Mouse (Mus musculus) small intestine, adult 2 months (tissue): ENCODE data around the gene Mrps6. TPM values are rescaled to one million over a fixed set of nuclear protein-coding genes. Genes with fewer than 3 reads are reported as not detected.

Experiments used
- H3K27ac ChIP-seq: fragments of 200-500 bp; 2 replicates; pipeline ENCODE4 v1.5.1; 2012; ENCODE audit warnings: low read depth, low read length, control low read depth, inconsistent platforms; ENCODE audit not compliant: insufficient read depth
- H3K27me3 ChIP-seq: fragments of 200-500 bp; 2 replicates; pipeline ENCODE4 v1.6.1; 2012; ENCODE audit warnings: mild to moderate bottlenecking, moderate library complexity, low read length, inconsistent platforms; ENCODE audit not compliant: control insufficient read depth, insufficient read depth
- H3K36me3 ChIP-seq: fragments of 200-500 bp; 2 replicates; pipeline ENCODE4 v1.6.1; 2012; ENCODE audit warnings: mild to moderate bottlenecking, low read length, control low read depth, inconsistent platforms; ENCODE audit not compliant: control insufficient read depth, insufficient read depth
- H3K4me1 ChIP-seq: fragments of 200-500 bp; 2 replicates; pipeline ENCODE4 v1.6.1; 2012; ENCODE audit warnings: low read length, inconsistent platforms, mixed read lengths; ENCODE audit not compliant: control insufficient read depth, insufficient read depth, insufficient read length
- H3K4me3 ChIP-seq: fragments of 200-500 bp; 2 replicates; pipeline ENCODE4 v1.5.1; 2012; ENCODE audit warnings: low read depth, mild to moderate bottlenecking, control low read depth, inconsistent platforms, low read length, moderate library complexity
- CTCF ChIP-seq: fragments of 200-500 bp; IDR thresholded peaks from 2 replicates; pipeline ENCODE4 v1.5.1; 2012; ENCODE audit warnings: low read depth, mild to moderate bottlenecking, control low read depth, inconsistent platforms, low read length, moderate library complexity, mixed read lengths; ENCODE audit not compliant: insufficient replicate concordance, insufficient read length; ENCODE audit errors: extremely low read depth
- POLR2A ChIP-seq: fragments of 200-500 bp; IDR thresholded peaks from 2 replicates; pipeline ENCODE4 v1.6.1; 2012; ENCODE audit warnings: low read depth, mild to moderate bottlenecking, control low read depth, inconsistent platforms, low read length, moderate library complexity
- WGBS: fragments of 180-500 bp; shearing (Covaris S2); methylation state at CpG from one replicate; pipeline ENCODE4 v1.1.7; 2018; 5-methylcytosine and 5-hydroxymethylcytosine counted together
- polyA plus RNA-seq: library from polyadenylated mRNA; depleted of rRNA; stranded (reverse); fragments of >200 nt; gene quantifications from 2 replicates; pipeline ENCODE4 v1.2.3, GENCODE M21; 2012

The Mrps6 gene
- polyA plus RNA-seq, 1 experiment, result 6.9 TPM

DNA sequence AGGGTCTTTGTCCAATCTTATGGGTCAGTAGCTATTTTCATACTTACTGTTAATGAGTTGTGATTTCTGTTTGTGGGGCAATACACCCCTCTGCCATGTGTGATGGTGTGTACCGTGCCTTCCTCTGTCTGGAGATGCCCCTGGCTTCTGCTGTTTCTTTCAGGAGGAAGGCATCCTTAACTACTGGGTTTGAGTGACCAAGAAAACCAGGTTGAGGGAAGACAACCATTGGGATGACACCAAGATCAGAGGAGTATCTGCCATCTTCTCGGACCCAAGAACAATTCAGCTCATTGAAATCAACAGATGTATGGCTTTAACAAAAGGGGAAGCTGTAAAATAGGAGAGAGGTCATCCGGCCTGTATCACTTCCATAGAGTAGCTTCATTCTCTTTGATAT, 24.8 kb upstream of the Mrps6 start:
- Histone ChIP-seq H3K27ac (no peak overlapping the region), H3K36me3 (no peaks in the 10 kb centered on the region), H3K4me3 (no peak overlapping the region), H3K4me1 (peaks cover 7% of the 10 kb centered on the region; the same call in 1 of the 2 replicates), H3K27me3 (no peaks in the 10 kb centered on the region)
- 87% methylated on average over 3 of the region's 3 CpGs for WGBS
- TF ChIP-seq POLR2A (no peak), CTCF (no peak)

DNA sequence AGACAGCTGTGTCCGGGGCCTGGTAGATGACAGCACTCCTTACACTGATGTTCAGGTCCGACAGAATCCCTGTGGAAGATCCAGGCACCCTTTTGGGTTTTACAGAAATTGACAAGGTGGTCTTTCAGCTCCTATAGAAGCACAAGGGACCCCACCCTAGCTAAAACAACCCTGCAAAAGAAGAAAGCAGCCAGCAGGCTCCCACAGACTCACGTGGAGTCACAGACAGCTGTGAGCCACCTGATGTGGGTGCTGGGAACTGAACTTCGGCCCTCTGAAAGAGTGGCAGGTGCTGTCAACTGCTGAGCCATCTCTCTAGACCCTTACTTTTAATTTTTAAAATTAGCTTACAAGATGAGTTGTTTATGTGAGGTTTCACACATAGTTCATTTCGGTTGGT, 23.4 kb upstream of the Mrps6 start:
- 74% methylated on average over 5 of the region's 5 CpGs for WGBS
- peaks cover 13% of the 10 kb centered on the region for H3K4me1 ChIP-seq
- no peak overlapping the region for H3K27ac ChIP-seq
- no peaks in the 10 kb centered on the region for H3K27me3 ChIP-seq
- TF ChIP-seq POLR2A, result no peak
- no peak for TF ChIP-seq CTCF
- no peaks in the 10 kb centered on the region for H3K36me3 ChIP-seq
- H3K4me3 ChIP-seq, result no peak overlapping the region

DNA sequence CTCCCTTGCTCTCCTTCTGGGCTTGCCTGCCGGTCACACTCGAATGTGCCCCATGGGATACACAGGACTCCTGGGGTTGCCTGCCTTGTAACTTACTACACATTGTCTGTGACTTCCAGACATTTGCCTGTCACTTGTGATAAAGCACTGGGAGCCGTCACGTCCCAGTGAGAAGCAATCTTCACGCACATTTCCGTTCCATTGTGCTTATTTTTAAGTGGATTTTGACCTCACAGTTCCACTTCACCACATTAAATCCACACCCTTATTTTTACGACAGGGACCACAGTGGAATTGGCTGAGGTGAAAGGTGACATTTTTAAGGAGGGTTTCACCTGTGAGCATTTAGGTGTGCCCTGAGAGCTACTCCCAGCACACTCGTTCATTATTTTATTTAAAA, 21.4 kb upstream of the Mrps6 start:
- peaks cover 13% of the 10 kb centered on the region for H3K4me1 ChIP-seq
- no peaks in the 10 kb centered on the region for H3K27me3 ChIP-seq
- WGBS, result 33% methylated on average over 8 of the region's 8 CpGs
- H3K4me3 ChIP-seq, result no peak overlapping the region
- TF ChIP-seq POLR2A, result no peak
- TF ChIP-seq CTCF, result no peak
- H3K27ac ChIP-seq, result no peak overlapping the region
- no peaks in the 10 kb centered on the region for H3K36me3 ChIP-seq

DNA sequence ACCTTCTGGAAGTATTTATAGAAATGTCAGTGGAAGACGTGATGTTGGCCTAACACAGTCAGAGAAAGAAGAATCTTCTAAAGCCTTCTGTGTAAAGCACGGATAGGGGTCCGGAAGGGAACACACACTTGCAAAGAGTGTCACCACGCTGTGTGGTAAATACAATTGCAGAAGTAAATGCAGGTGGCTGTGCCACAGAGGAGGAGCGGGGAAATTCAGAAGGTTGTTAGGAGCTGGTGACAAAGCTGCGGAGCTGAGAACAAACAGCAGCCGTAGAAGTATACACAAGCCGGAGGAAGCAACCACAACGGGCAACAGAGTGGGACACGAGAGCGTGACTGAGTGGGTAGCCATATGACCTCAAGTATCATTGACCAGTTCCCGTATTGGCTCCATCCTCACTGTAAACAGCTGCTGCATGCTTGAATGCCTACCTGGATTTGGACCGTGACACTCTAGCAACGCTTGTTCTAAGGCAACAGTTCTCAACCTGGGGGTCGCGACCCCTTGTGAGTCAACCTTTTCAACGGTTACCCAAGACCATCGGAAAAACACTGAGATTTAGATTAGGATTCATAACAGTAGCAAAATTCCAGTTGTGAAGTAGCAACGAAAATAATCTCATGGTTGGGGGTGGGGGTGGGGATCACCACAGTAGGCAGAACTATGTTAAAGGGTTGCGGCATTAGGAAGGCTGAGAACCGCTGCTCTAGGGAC, 20.0 kb upstream of the Mrps6 start:
- 80% methylated on average over 21 of the region's 21 CpGs for WGBS

DNA sequence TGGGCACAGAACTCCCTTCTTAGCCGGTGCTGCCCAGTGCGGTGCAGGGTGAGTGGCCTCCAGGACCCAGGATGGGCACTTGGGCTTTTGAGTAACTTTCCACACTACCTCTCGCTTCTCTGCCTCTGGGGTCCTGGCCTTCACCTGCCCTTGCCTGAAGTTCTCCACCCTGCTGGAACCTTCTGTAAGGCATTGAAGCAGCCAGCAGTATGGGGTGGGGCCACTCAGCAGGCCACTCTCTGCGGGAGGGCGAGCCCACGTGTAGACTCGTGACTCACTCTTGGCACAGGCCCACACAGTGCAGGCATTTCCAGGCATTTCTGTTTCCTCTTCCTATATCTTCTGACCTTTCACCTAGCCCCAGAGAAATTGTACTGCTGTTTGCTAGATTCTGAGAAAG, 18.6 kb upstream of the Mrps6 start:
- Histone ChIP-seq H3K36me3 (no peaks in the 10 kb centered on the region), H3K27me3 (no peaks in the 10 kb centered on the region), H3K27ac (no peak overlapping the region), H3K4me1 (peaks cover 13% of the 10 kb centered on the region), H3K4me3 (no peak overlapping the region)
- WGBS, result 56% methylated on average over 7 of the region's 7 CpGs
- TF ChIP-seq CTCF (no peak), POLR2A (no peak)

More for the DNA sequence above, 20.0 kb upstream of the Mrps6 start:
- Histone ChIP-seq H3K27ac (no peak overlapping the region), H3K36me3 (no peaks in the 10 kb centered on the region), H3K4me3 (no peak overlapping the region), H3K27me3 (no peaks in the 10 kb centered on the region), H3K4me1 (peaks cover 13% of the 10 kb centered on the region)
- TF ChIP-seq POLR2A, result no peak
- TF ChIP-seq CTCF, result no peak

DNA sequence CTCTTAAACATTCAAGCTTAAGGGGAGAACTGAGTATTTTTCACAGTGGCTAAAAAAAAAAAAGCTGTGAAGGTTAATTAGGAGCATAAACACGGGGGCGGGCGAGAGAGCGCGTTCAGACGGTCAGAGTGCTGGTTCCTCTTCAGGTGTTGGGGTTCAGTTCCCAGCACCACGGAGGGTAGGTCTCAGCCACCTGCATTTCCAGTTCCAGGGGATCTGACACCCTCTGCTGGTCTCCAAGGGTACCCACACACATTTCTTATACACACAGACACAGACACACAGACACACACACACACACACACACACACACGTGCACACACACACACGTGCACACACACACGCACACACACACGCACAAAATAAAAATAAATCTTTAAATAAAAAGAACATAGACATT, 18.1 kb upstream of the Mrps6 start:
- Histone ChIP-seq H3K4me1 (peaks cover 13% of the 10 kb centered on the region), H3K27me3 (no peaks in the 10 kb centered on the region), H3K36me3 (no peaks in the 10 kb centered on the region), H3K4me3 (no peak overlapping the region), H3K27ac (no peak overlapping the region)
- 94% methylated on average over 11 of the region's 11 CpGs for WGBS
- TF ChIP-seq CTCF (no peak), POLR2A (no peak)

DNA sequence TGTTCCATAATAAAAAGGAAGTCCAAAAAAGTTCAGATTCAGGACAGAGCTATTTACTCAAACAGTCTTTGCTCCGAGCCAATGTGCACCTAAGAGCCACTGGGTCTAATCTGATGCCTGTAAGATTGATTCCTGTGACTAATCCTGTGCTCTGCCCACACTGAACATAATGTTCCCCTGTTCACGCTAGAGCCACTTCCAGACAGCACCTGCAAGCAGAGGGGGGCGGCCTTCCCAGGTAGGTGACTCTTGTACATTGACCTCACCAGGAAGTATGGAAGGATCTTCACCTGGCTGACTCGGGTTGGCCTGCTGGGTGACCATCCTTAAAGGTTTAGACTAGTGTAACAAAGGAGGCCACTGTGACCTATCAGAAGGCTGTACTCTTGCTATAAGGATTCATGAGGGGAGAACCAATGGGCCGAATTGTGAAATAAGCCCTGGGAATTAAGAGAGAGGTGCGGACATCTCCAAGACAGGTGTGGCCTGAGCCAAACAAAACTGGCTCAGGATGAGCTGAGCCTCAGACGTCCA, 6.2 kb upstream of the Mrps6 start:
- H3K27me3 ChIP-seq, result no peaks in the 10 kb centered on the region
- H3K4me3 ChIP-seq, result no peak overlapping the region
- WGBS, result 48% methylated on average over 7 of the region's 7 CpGs

DNA sequence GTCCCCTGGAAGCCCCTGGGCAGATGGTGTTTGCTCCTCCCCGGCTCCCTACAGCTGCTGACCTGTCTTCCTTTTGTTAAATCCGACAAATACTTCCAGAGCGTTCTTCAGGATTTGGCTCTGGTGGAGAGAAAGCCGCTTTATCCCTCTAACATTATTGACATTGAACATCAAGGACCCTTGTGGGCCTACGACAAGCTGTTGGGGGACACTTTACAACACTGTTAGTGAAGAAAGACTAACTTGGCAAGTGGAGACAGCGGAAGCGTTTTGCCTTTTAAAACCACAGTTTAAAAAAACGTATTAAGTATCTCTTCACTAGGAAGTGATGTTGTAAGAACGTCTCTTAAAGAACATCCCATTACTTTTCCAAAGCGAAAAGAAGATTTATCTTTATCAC, 5.5 kb upstream of the Mrps6 start:
- WGBS, result 84% methylated on average over 10 of the region's 10 CpGs
- TF ChIP-seq POLR2A, result no peak
- no peak for TF ChIP-seq CTCF
- no peaks in the 10 kb centered on the region for H3K27me3 ChIP-seq
- no peaks in the 10 kb centered on the region for H3K36me3 ChIP-seq
- H3K4me3 ChIP-seq, result no peak overlapping the region
- peaks cover 3% of the 10 kb centered on the region for H3K4me1 ChIP-seq
- H3K27ac ChIP-seq, result no peak overlapping the region

More for the DNA sequence above, 6.2 kb upstream of the Mrps6 start:
- no peak overlapping the region for H3K27ac ChIP-seq
- H3K4me1 ChIP-seq, result peaks cover 3% of the 10 kb centered on the region
- H3K36me3 ChIP-seq, result no peaks in the 10 kb centered on the region
- TF ChIP-seq CTCF (no peak), POLR2A (no peak)
